Mouse (Mus musculus) hindbrain, embryonic 16.5 days (tissue): ENCODE results near the gene Rad17. TPM values are rescaled to one million over a fixed set of nuclear protein-coding genes. Genes with fewer than 3 reads are reported as not detected.
A peak's percentile ranks its signal among the peaks of the same experiment; 100 is the strongest.

Source experiments
- ATAC-seq: fragments of 200-750 bp; cut with Nextera tagmentation; 2 replicates; pipeline ENCODE4 v1.8.0; 2017; ENCODE audit warnings: moderate TSS enrichment, moderate library complexity
- H3K27ac ChIP-seq: fragments of 300-500 bp; sonication (generic); 2 replicates; pipeline ENCODE4 v1.5.1; 2014; ENCODE audit warnings: low read depth, mild to moderate bottlenecking, control low read depth, low read length, moderate library complexity
- H3K27me3 ChIP-seq: fragments of 300-500 bp; sonication (generic); replicated peaks from 2 replicates; pipeline ENCODE4 v1.6.1; 2014; ENCODE audit warnings: low read length; ENCODE audit not compliant: control insufficient read depth, insufficient read depth
- H3K36me3 ChIP-seq: fragments of 300-500 bp; sonication (generic); 2 replicates; pipeline ENCODE4 v1.6.1; 2014; ENCODE audit warnings: mild to moderate bottlenecking, low read length, moderate library complexity, mixed read lengths; ENCODE audit not compliant: control insufficient read depth, insufficient read depth
- H3K4me1 ChIP-seq: fragments of 300-500 bp; sonication (generic); 2 replicates; pipeline ENCODE4 v1.6.1; 2014; ENCODE audit warnings: low read depth, low read length; ENCODE audit not compliant: control insufficient read depth, insufficient read depth
- H3K4me2 ChIP-seq: fragments of 300-500 bp; sonication (generic); 2 replicates; pipeline ENCODE4 v1.6.1; 2014; ENCODE audit warnings: mild to moderate bottlenecking, low read length, control low read depth, moderate library complexity
- H3K4me3 ChIP-seq: fragments of 300-500 bp; sonication (generic); 2 replicates; pipeline ENCODE4 v1.5.1; 2014; ENCODE audit warnings: mild to moderate bottlenecking, low read length, control low read depth, moderate library complexity
- H3K9ac ChIP-seq: fragments of 300-500 bp; sonication (generic); 2 replicates; pipeline ENCODE4 v1.6.1; 2014; ENCODE audit warnings: low read depth, mild to moderate bottlenecking, control low read depth, low read length, moderate library complexity
- H3K9me3 ChIP-seq: fragments of 300-500 bp; sonication (generic); 2 replicates; pipeline ENCODE4 v1.6.1; 2014; ENCODE audit warnings: mild to moderate bottlenecking, low read length, moderate library complexity; ENCODE audit not compliant: control insufficient read depth
- WGBS: fragments of 180-500 bp; shearing (Covaris S2); extraction: QIAGEN DNeasy Blood & Tissue Kit; methylation state at CpG from one replicate; pipeline ENCODE4 v1.1.7; 2014; 5-methylcytosine and 5-hydroxymethylcytosine counted together
- polyA plus RNA-seq: library from polyadenylated mRNA; unstranded; fragments of >200 nt; fragmentation: Nextera tagmentation; extraction: Ambion mirVana; gene quantifications from 2 replicates; pipeline ENCODE4 v1.2.1, GENCODE M21; 2015

Rad17 gene
- polyA plus RNA-seq, 1 experiment from 2014 or later = 15.3 TPM

- peak overlapping the region; percentile 98 for H3K4me2 ChIP-seq
- no peak overlapping the region for H3K27ac ChIP-seq
- H3K4me3 ChIP-seq = peak overlapping the region; percentile 56
- peaks cover 3% of the 10 kb centered on the region; the same call in 1 of the 2 replicates for H3K36me3 ChIP-seq
- ATAC-seq = no peak
- no peaks in the 10 kb centered on the region; the same call in 1 of the 2 replicates for H3K27me3 ChIP-seq
- 63% methylated on average over 9 of the region's 9 CpGs for WGBS
- no peak overlapping the region for H3K9ac ChIP-seq
- peaks cover 7% of the 10 kb centered on the region for H3K4me1 ChIP-seq
- H3K9me3 ChIP-seq = peaks cover 3% of the 10 kb centered on the region; the same call in 1 of the 2 replicates
Observed at GRCm38 (mm10) chr13:100670181-100670741, 19.4 kb upstream of the Rad17 start.

- Histone ChIP-seq H3K4me2 (peak within 1 kb of the TSS; percentile 98), H3K36me3 (peaks cover 3% of the 10 kb centered on the region; the same call in 1 of the 2 replicates), H3K9ac (peak within 1 kb of the TSS; percentile 76), H3K27me3 (no peaks in the 10 kb centered on the region; the same call in 1 of the 2 replicates), H3K4me3 (peak within 1 kb of the TSS; percentile 56), H3K27ac (no peak within 1 kb of the TSS), H3K9me3 (peaks cover 3% of the 10 kb centered on the region; the same call in 1 of the 2 replicates), H3K4me1 (peaks cover 7% of the 10 kb centered on the region)
- under 1% methylated on average over 44 of the region's 44 CpGs for WGBS
- peak; percentile 60; the same call in 1 of the 2 replicates for ATAC-seq
Observed at GRCm38 (mm10) chr13:100669291-100670022, 18.6 kb upstream of the Rad17 start, which contains the start of gene Ccdc125. Gene Ccdc125, plus strand, starts transcription at chr13:100669717.

- Histone ChIP-seq H3K4me3 (no peak overlapping the region), H3K36me3 (no peaks in the 10 kb centered on the region; the same call in 1 of the 2 replicates), H3K4me2 (no peak overlapping the region), H3K9me3 (no peaks in the 10 kb centered on the region), H3K27me3 (no peaks in the 10 kb centered on the region), H3K27ac (no peak overlapping the region), H3K9ac (no peak overlapping the region), H3K4me1 (no peaks in the 10 kb centered on the region)
- WGBS = 51% methylated on average over 4 of the region's 4 CpGs
- ATAC-seq = peak; percentile 60; the same call in 1 of the 2 replicates
Observed at GRCm38 (mm10) chr13:100659864-100660456, 9.1 kb upstream of the Rad17 start.

GRCm38 (mm10) chr13:100658091-100658490 lies 7.2 kb upstream of the Rad17 start:
- H3K36me3 ChIP-seq = no peaks in the 10 kb centered on the region; the same call in 1 of the 2 replicates
- no peaks in the 10 kb centered on the region for H3K9me3 ChIP-seq
- H3K27me3 ChIP-seq = no peaks in the 10 kb centered on the region
- no peak overlapping the region for H3K4me2 ChIP-seq
- no peak overlapping the region for H3K27ac ChIP-seq
- no peak overlapping the region for H3K4me3 ChIP-seq
- no peak for ATAC-seq
- H3K4me1 ChIP-seq = no peaks in the 10 kb centered on the region
- WGBS = 94% methylated on average over 5 of the region's 5 CpGs
- H3K9ac ChIP-seq = no peak overlapping the region

GRCm38 (mm10) chr13:100651439-100652186 lies 762 bp upstream of the Rad17 start, which contains the start of gene Taf9:
Gene Taf9, plus strand, starts transcription at chr13:100651579.
- ATAC-seq = no peak; the same call in 1 of the 2 replicates
- Histone ChIP-seq H3K36me3 (no peaks in the 10 kb centered on the region; the same call in none of the 2 replicates), H3K4me1 (peaks cover 10% of the 10 kb centered on the region), H3K4me2 (peak within 1 kb of the TSS; percentile 73), H3K4me3 (peak within 1 kb of the TSS; percentile 89), H3K27ac (peak within 1 kb of the TSS; percentile 98), H3K27me3 (no peaks in the 10 kb centered on the region), H3K9ac (peak within 1 kb of the TSS; percentile 91), H3K9me3 (no peaks in the 10 kb centered on the region)
- WGBS = under 1% methylated on average over 60 of the region's 63 CpGs

GRCm38 (mm10) chr13:100648223-100648622 lies 2.6 kb downstream of the Rad17 start:
- Histone ChIP-seq H3K4me2 (no peak overlapping the region), H3K27ac (no peak overlapping the region), H3K36me3 (peaks cover 4% of the 10 kb centered on the region), H3K4me1 (peaks cover 10% of the 10 kb centered on the region), H3K27me3 (no peaks in the 10 kb centered on the region), H3K4me3 (no peak overlapping the region), H3K9me3 (no peaks in the 10 kb centered on the region), H3K9ac (no peak overlapping the region)
- WGBS = 95% methylated on average over 8 of the region's 8 CpGs
- no peak for ATAC-seq

- Histone ChIP-seq H3K4me1 (no peaks in the 10 kb centered on the region), H3K36me3 (peaks cover 13% of the 10 kb centered on the region), H3K9me3 (no peaks in the 10 kb centered on the region), H3K27ac (no peak overlapping the region), H3K9ac (no peak overlapping the region), H3K4me3 (no peak overlapping the region), H3K4me2 (no peak overlapping the region), H3K27me3 (no peaks in the 10 kb centered on the region)
- no peak for ATAC-seq
- WGBS = 93% methylated on average over 4 of the region's 4 CpGs
Observed at GRCm38 (mm10) chr13:100642471-100643209, 8.2 kb downstream of the Rad17 start.

- Histone ChIP-seq H3K27me3 (no peaks in the 10 kb centered on the region), H3K4me2 (no peak overlapping the region), H3K27ac (no peak overlapping the region), H3K4me3 (no peak overlapping the region), H3K9ac (no peak overlapping the region), H3K36me3 (peaks cover 38% of the 10 kb centered on the region), H3K4me1 (no peaks in the 10 kb centered on the region), H3K9me3 (no peaks in the 10 kb centered on the region)
- WGBS = 92% methylated on average over 3 of the region's 3 CpGs
- no peak for ATAC-seq
Observed at GRCm38 (mm10) chr13:100634106-100634691, 16.7 kb downstream of the Rad17 start.
